Mouse (Mus musculus) CD8-positive naive resting alpha-beta T cell, adult 2 months (primary cell): ENCODE results near the gene Nectin3.
"Not testable (repeated sequence)": the region's sequence is repeated elsewhere in the genome, so short reads cannot be mapped to it uniquely, and the experiment has no call there.

Source experiments
- DNase-seq, 2 experiments: peaks; one replicate each; pipeline ENCODE4 v3.0.0; 2022; ENCODE audit warnings: low read depth in 2 of 2, low spot score in 2 of 2

Nectin3 gene

GRCm38 (mm10) chr16:46416177-46416576, 82.1 kb downstream of the Nectin3 start:
- no peak for DNase-seq

GRCm38 (mm10) chr16:46410739-46411057, 87.6 kb downstream of the Nectin3 start:
- no peak for DNase-seq

DNA sequence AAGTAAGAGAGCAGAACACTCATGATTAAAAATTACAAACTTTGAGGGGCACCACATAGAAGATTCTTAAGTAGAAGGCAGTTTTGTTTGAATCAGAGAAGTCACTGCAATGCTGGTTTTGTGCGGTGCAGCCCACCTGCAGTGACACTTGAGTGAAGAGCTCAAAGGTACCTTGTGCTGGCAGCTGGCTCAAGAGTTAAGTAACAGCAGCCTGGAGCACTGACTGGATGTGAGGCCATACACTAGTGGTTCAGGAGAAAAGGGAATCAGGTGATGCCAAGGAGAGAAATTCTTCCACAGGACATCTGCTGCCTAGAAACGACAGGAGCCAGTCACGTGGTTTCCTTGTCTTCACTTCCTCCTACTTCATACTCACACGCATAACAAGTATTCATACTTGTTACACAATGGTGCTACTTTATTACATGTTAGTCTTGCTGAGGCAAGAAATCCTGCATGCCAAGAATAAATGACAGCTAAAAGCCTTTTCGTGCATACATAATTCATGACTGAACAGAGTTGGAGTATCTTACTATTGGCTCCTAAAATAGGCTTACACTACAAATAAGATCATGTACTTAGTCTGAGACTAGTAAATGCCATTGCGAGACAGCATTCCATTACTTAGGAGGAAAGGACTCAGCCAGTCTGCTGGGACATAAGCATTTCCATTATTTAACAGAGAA, 88.1 kb downstream of the Nectin3 start:
- DNase-seq, result no peak

DNA sequence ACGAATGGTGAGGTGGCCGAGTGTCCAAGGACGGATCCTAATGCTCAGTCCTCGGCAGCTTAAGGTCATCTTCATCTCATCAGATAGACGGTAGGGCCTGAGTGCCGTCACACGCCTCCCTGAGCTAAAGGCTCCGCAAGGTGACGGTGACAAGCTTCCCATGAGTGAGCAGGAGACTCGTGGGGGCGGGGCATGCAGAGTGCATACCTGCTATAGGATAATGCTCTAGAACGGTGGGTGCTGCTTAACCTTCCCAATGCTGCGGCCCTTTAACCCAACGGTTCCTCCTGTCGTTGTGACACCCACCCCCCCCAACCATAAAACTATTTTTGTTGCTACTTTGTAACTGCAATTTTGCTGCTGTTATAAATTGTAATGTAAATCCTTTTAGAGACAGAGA, 90.3 kb downstream of the Nectin3 start:
- DNase-seq, result no peak

GRCm38 (mm10) chr16:46406844-46407639, 91.3 kb downstream of the Nectin3 start:
- DNase-seq, result no peak

GRCm38 (mm10) chr16:46397945-46398344, 100.4 kb downstream of the Nectin3 start:
- no peak for DNase-seq

DNA sequence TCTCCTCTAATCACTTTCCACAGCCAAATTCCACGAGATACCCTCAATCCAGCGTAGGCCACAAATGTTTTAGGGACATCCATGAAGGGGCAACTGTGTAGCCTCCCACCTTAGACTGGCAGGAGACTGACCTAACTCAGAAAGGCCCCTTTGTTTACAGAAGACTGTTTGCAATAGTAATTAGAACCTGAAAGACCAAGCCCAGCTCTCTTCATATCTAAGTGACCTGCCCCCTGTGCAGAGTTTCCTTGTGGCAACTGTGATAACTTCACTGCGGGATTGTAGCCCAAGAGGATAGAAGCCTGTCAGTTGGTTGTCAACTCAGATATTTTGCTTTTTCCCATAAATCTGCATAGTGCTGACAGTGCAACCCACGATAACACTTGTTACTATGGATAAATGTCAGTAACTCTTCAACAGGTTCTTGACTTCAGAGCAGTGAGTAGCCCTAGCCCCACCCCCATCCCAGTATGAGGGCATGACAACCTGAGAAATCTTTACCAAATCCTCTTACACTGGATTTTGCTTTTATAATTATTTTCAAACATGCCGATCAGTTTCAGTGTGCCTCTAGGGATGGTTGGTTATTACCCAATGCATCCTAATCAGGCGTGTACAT, 108.8 kb downstream of the Nectin3 start:
- DNase-seq, result no peak

DNA sequence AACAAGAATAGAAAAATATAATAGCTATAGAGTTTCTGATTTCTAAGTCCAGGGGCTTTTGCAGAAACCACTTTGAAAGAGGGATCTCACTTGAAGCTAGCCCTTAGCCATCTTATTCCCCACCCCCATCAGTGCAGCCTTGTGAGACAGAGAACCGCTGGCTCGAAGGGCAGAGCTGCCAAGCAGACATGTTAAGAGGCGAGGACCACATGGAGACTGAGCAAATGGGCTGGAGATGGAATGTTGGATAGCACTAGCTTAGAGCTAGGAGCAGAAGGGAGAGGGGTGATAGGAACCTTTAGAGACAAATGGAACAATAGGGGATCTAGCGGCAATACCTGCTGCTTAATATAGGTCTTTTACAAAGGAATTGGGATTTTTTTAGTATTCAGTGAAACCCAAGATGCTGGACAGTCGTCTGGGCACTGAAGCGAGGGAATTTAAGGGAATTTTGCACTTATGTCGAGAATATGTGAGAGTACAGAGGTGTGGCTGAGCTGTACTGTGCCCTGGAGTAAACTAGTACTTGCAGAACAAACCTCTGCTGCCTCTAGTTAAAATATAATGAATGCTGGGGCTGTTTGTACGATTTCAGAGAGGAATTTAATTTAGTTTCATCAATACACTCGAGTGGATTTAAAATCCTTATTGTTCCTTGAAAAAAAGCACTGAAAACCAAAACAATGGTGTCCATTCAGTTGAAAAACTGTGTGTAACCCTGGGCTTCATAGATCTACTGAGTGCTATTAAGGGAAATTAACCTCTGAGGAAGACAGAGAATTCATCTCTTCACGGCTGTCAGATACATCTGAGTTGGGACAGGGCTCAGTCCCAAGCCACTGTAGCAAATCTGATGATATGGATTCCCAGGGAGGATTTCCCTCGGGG, 109.6 kb downstream of the Nectin3 start:
- no peak for DNase-seq

- no peak for DNase-seq
Measured at GRCm38 (mm10) chr16:46384279-46384678, 114.0 kb downstream of the Nectin3 start.

DNA sequence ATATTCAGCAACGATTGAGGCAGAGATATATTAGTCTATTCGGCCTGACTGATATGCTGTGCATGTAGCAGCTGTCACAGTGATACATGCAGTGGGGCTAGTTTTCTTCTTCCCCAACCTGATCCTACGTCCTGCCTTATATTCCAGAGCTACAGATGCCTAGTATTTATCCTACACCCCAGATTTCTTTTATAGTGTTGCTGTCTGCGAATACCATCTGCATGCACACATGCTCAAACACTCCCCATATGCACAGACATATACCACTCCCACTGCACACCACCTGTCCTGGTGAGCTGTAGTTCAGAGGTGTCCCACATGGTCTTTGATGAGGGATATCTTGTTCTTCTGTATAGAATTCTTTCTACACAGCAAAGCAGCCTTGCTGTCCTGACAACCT, 115.0 kb downstream of the Nectin3 start:
- DNase-seq, result no peak

GRCm38 (mm10) chr16:46376575-46376974, 121.8 kb downstream of the Nectin3 start:
- DNase-seq, result no peak

DNA sequence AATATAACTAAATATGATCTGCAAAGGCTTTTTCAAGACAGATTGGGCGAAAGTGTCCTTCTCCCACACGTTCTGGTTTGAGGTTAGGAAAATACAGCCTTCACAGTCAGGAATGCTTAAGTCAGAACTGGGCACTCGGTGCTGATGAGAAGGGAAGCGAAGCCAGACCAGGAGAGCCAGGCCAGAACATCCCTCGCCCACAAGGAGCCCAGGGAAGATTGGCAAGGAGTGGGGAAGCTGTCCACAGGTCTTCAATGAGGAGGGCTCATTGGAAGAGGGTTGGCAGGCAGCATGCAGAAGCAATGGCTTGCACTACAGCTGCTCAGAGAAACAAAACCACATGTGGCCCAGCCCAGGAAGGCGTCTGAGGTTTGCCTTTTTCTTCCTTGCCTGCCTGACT, 136.3 kb downstream of the Nectin3 start:
- DNase-seq, result no peak

- DNase-seq, result not testable (repeated sequence)
Measured at GRCm38 (mm10) chr16:46357658-46358057, 140.7 kb downstream of the Nectin3 start.

GRCm38 (mm10) chr16:46356663-46357062, 141.7 kb downstream of the Nectin3 start:
- DNase-seq, result no peak
